Mouse (Mus musculus): ENCODE results near the gene Gm3233.
"Not testable (repeated sequence)": the region's sequence is repeated elsewhere in the genome, so short reads cannot be mapped to it uniquely, and the experiment has no call there.

The Gm3233 gene

GRCm38 (mm10) chr10:77759582-77759981 is at the start of gene Gm3233:
Gene Gm3233 (minus strand): TSS chr10:77759682.
- DNase-seq (ENCODE audit: low spot score) = not testable (repeated sequence)

GRCm38 (mm10) chr10:77804095-77804494 is 44.6 kb upstream of the Gm3233 start:
- DNase-seq (ENCODE audit: low spot score) = no peak

GRCm38 (mm10) chr10:77798921-77799508 is 39.5 kb upstream of the Gm3233 start, which contains the start of gene Gm19668:
Gene Gm19668 (minus strand): TSS chr10:77799133.
- no peak for DNase-seq (ENCODE audit: low spot score)

- DNase-seq (ENCODE audit: low spot score) = not testable (repeated sequence)
Observed at GRCm38 (mm10) chr10:77798164-77798920, 38.9 kb upstream of the Gm3233 start.

- DNase-seq (ENCODE audit: low spot score) = no peak
Observed at GRCm38 (mm10) chr10:77797677-77798076, 38.2 kb upstream of the Gm3233 start.

- DNase-seq (ENCODE audit: low spot score) = no peak
Observed at GRCm38 (mm10) chr10:77794976-77795375, 35.5 kb upstream of the Gm3233 start, which contains the start of gene Gm9639. Gene Gm9639 (minus strand): TSS chr10:77795076.

- no peak for DNase-seq (ENCODE audit: low spot score)
Observed at GRCm38 (mm10) chr10:77788621-77789020, 29.1 kb upstream of the Gm3233 start.

GRCm38 (mm10) chr10:77787876-77788275 is 28.4 kb upstream of the Gm3233 start, which contains the start of gene Gm7137:
Gene Gm7137 (minus strand): TSS chr10:77788200.
- DNase-seq (ENCODE audit: low spot score) = not testable (repeated sequence)

GRCm38 (mm10) chr10:77783396-77783795 is 23.9 kb upstream of the Gm3233 start:
- DNase-seq (ENCODE audit: low spot score) = not testable (repeated sequence)

- DNase-seq (ENCODE audit: low spot score) = not testable (repeated sequence)
Observed at GRCm38 (mm10) chr10:77782442-77782841, 23.0 kb upstream of the Gm3233 start, which contains the start of gene Gm3250. Gene Gm3250 (minus strand): TSS chr10:77782542.

- DNase-seq (ENCODE audit: low spot score) = not testable (repeated sequence)
Observed at GRCm38 (mm10) chr10:77776844-77777243, 17.4 kb upstream of the Gm3233 start, which contains the start of gene Gm7138. Gene Gm7138 (minus strand): TSS chr10:77776944.

GRCm38 (mm10) chr10:77772142-77772541 is 12.7 kb upstream of the Gm3233 start:
- not testable (repeated sequence) for DNase-seq (ENCODE audit: low spot score)

- DNase-seq (ENCODE audit: low spot score) = not testable (repeated sequence)
Observed at GRCm38 (mm10) chr10:77771225-77771624, 11.7 kb upstream of the Gm3233 start, which contains the start of gene Gm3238. Gene Gm3238 (minus strand): TSS chr10:77771325.

- no peak for DNase-seq (ENCODE audit: low spot score)
Observed at GRCm38 (mm10) chr10:77769727-77770126, 10.2 kb upstream of the Gm3233 start.

GRCm38 (mm10) chr10:77753448-77753847 is 6.0 kb downstream of the Gm3233 start:
- no peak for DNase-seq (ENCODE audit: low spot score)

GRCm38 (mm10) chr10:77752312-77752711 is 7.2 kb downstream of the Gm3233 start:
- DNase-seq (ENCODE audit: low spot score) = not testable (repeated sequence)

- DNase-seq (ENCODE audit: low spot score) = not testable (repeated sequence)
Observed at GRCm38 (mm10) chr10:77751254-77751653, 8.2 kb downstream of the Gm3233 start, which contains the start of gene Gm9736. Gene Gm9736 (minus strand): TSS chr10:77751354.

- not testable (repeated sequence) for DNase-seq (ENCODE audit: low spot score)
Observed at GRCm38 (mm10) chr10:77750686-77751085, 8.8 kb downstream of the Gm3233 start.

GRCm38 (mm10) chr10:77741924-77742688 is 17.4 kb downstream of the Gm3233 start, which contains the start of gene Gm18596:
Gene Gm18596 (minus strand): TSS chr10:77742638.
- not testable (repeated sequence) for DNase-seq (ENCODE audit: low spot score)

GRCm38 (mm10) chr10:77738929-77739328 is 20.6 kb downstream of the Gm3233 start:
- no peak for DNase-seq (ENCODE audit: low spot score)

- DNase-seq (ENCODE audit: low spot score) = no peak
Observed at GRCm38 (mm10) chr10:77735928-77736327, 23.6 kb downstream of the Gm3233 start.

- DNase-seq (ENCODE audit: low spot score) = no peak
Observed at GRCm38 (mm10) chr10:77729241-77729640, 30.2 kb downstream of the Gm3233 start.

All from yolk sac, embryonic 10.5 days (tissue).